8 mouse cellular contexts compared by ENCODE assay signal in the genomic region with DNA sequence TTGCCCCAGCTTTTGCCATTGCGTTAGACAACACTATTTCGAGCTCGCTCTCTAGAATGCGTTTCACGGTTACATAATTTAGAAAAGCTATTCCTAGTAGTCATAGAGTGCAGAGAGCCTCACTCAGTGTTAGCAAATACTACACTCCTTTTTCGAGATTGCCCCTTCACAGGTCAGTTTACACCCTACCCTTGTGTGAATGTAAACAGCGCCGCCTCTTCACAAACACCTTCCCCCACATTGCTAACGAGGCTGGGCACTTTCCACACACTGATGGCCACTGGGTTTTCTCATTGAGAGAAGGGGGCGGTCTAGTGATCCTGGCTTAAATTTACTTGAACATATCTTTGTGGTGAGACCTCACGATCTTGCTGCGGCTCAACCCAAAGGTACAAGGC. TPM values are rescaled to one million over a fixed set of nuclear protein-coding genes. Genes with fewer than 3 reads are reported as not detected.
DNase-seq lines count a peak whose midpoint lies in the region; ATAC-seq and TF ChIP-seq lines count a peak whose summit lies in the region.

No protein-coding gene starts in this region.

- H3K9me3 ChIP-seq in limb, embryonic 15.5 days = no peaks in the 10 kb centered on the region
- H3K9me3 ChIP-seq in neural tube, embryonic 13.5 days = no peaks in the 10 kb centered on the region

- H3K27me3 ChIP-seq in limb, embryonic 15.5 days = no peaks in the 10 kb centered on the region
- no peaks in the 10 kb centered on the region for H3K27me3 ChIP-seq in neural tube, embryonic 13.5 days

- no peak overlapping the region for H3K27ac ChIP-seq in layer of hippocampus, adult 2 months
- peak overlapping the region; percentile 44; the same call in 1 of the 2 replicates for H3K27ac ChIP-seq in limb, embryonic 15.5 days
- no peak overlapping the region for H3K27ac ChIP-seq in neural tube, embryonic 13.5 days (replicated peaks)

- H3K4me2 ChIP-seq in limb, embryonic 15.5 days = peak overlapping the region; percentile 98
- H3K4me2 ChIP-seq in neural tube, embryonic 13.5 days = peak overlapping the region; percentile 85

- no peak for DNase-seq in layer of hippocampus, adult 2 months (ENCODE audit: low spot score in 2 of 2)
- no peak for DNase-seq in layer of hippocampus, postnatal 25 days (ENCODE audit: extremely low spot score in 1 of 2, low spot score in 1 of 2)
- no peak for DNase-seq in spleen, adult 12 weeks (ENCODE audit: low spot score)
- DNase-seq in T-cell, adult 2 months (ENCODE audit: low spot score) = no peak
- no peak for DNase-seq in c-Kit-positive CD71-positive TER-119-positive erythroid progenitor cells, embryonic 14.5 days (ENCODE audit: low spot score)

- no peak for TF ChIP-seq CTCF in layer of hippocampus, adult 2 months (conservative IDR thresholded peaks at IDR 0.05)

- peak overlapping the region; percentile 33 for H3K9ac ChIP-seq in limb, embryonic 15.5 days
- peak overlapping the region; percentile 63 for H3K9ac ChIP-seq in neural tube, embryonic 13.5 days

- peak overlapping the region; percentile 57 for H3K4me3 ChIP-seq in layer of hippocampus, adult 2 months
- H3K4me3 ChIP-seq in limb, embryonic 15.5 days = peak overlapping the region; percentile 69
- H3K4me3 ChIP-seq in neural tube, embryonic 13.5 days = peak overlapping the region; percentile 50

- 5% methylated on average over 12 of the region's 12 CpGs for WGBS in limb, embryonic 15.5 days
- 5% methylated on average over 12 of the region's 12 CpGs for WGBS in neural tube, embryonic 13.5 days

- no peaks in the 10 kb centered on the region for H3K36me3 ChIP-seq in limb, embryonic 15.5 days
- H3K36me3 ChIP-seq in neural tube, embryonic 13.5 days = no peaks in the 10 kb centered on the region

- H3K4me1 ChIP-seq in limb, embryonic 15.5 days = peaks cover 24% of the 10 kb centered on the region
- peaks cover 32% of the 10 kb centered on the region for H3K4me1 ChIP-seq in neural tube, embryonic 13.5 days (replicated peaks)

- peak; percentile 39 for ATAC-seq in erythroblast, adult 5-6 weeks (replicated peaks; ENCODE audit: low FRiP score, poor library complexity, severe bottlenecking)
- no peak for ATAC-seq in limb, embryonic 15.5 days (ENCODE audit: insufficient number of reproducible peaks, low FRiP score, low TSS enrichment, low read depth)
- ATAC-seq in neural tube, embryonic 13.5 days (ENCODE audit: low read depth) = no peak

RNA-seq across cellular contexts. Expression of gene Cit, which starts 0.7 kb away (rescaled TPM):
- total RNA-seq in layer of hippocampus, adult 2 months (2021) = 10 to 100 TPM; 57.2 to 60.5 TPM
- 10 to 100 TPM; 55.9 to 66.8 TPM for total RNA-seq in layer of hippocampus, postnatal 25 days (2021)
- total RNA-seq in erythroblast, adult 5-6 weeks (2015; ENCODE audit: low replicate concordance) = 56.9 and 61.2 TPM in 2 replicates
- 170 and 204 TPM in 2 replicates for total RNA-seq in erythroblast, adult 5-6 weeks (2017; ENCODE audit: low replicate concordance)
- 22.2 and 22.8 TPM in 2 replicates for polyA plus RNA-seq in limb, embryonic 15.5 days (2015; fragmentation: Nextera tagmentation; extraction: Ambion mirVana)
- 16.6 and 18.6 TPM in 2 replicates for polyA plus RNA-seq in neural tube, embryonic 13.5 days (2015; fragmentation: Nextera tagmentation; extraction: Ambion mirVana)
